Mouse (Mus musculus): Measurements from ENCODE around the gene Proca1. TPM values are rescaled to one million over a fixed set of nuclear protein-coding genes. Genes with fewer than 3 reads are reported as not detected.

The Proca1 gene
- polyA plus RNA-seq, 1 experiment = 0.14 TPM

- Histone ChIP-seq H3K36me3 (ENCODE audit: control insufficient read depth, insufficient read depth) (peaks cover 15% of the 10 kb centered on the region), H3K4me2 (ENCODE audit: low read depth) (peak within 1 kb of the TSS; percentile 99), H3K4me3 (peak within 1 kb of the TSS; percentile 100), H3ac (ENCODE audit: control insufficient read depth, insufficient read length) (peak within 1 kb of the TSS; percentile 96), H3K27me3 (ENCODE audit: control insufficient read depth, insufficient read depth, insufficient read length) (no peaks in the 10 kb centered on the region), H3K79me2 (ENCODE audit: control insufficient read depth, insufficient read depth) (peaks cover 48% of the 10 kb centered on the region)
- TF ChIP-seq USF1 (IDR thresholded peaks at IDR 0.05; ENCODE audit: low read depth) = no peak
- peak; percentile 96 for TF ChIP-seq POLR2A (IDR thresholded peaks at IDR 0.05; ENCODE audit: insufficient read length, low read depth)
- peak; percentile 83 for TF ChIP-seq POLR2AphosphoS2 (IDR thresholded peaks at IDR 0.05; ENCODE audit: insufficient read length, low read depth)
Measured at GRCm38 (mm10) chr11:78164924-78165760, 28.1 kb upstream of the Proca1 start, which contains the start of gene Traf4. Gene Traf4 (minus strand): TSS chr11:78165589.

- TF ChIP-seq MAX (IDR thresholded peaks at IDR 0.05; ENCODE audit: low read depth) (no peak), MYOG (IDR thresholded peaks at IDR 0.05; ENCODE audit: control insufficient read depth in 1 of 3, insufficient read depth in 1 of 3, insufficient read length in 2 of 3, low read depth in 2 of 3) (peak in 1 of 3 experiments; percentile 75), REST (IDR thresholded peaks at IDR 0.05; ENCODE audit: insufficient read depth, insufficient read length) (no peak), MYOD1 (IDR thresholded peaks at IDR 0.05; ENCODE audit: control insufficient read depth in 1 of 3, insufficient read length in 2 of 3, low read depth in 2 of 3) (peak in 1 of 3 experiments; percentile 51), POLR2A (IDR thresholded peaks at IDR 0.05; ENCODE audit: insufficient read length, low read depth) (no peak)
- H3K27me3 ChIP-seq (ENCODE audit: control insufficient read depth, insufficient read depth, insufficient read length) = no peaks in the 10 kb centered on the region
- peak overlapping the region; percentile 100 for H3K4me3 ChIP-seq
- H3K4me2 ChIP-seq (ENCODE audit: low read depth) = peak overlapping the region; percentile 99
- H3K36me3 ChIP-seq (ENCODE audit: control insufficient read depth, insufficient read depth) = peaks cover 10% of the 10 kb centered on the region
- H3K79me2 ChIP-seq (ENCODE audit: control insufficient read depth, insufficient read depth) = peaks cover 43% of the 10 kb centered on the region
- peak overlapping the region; percentile 96 for H3ac ChIP-seq (ENCODE audit: control insufficient read depth, insufficient read length)
Measured at GRCm38 (mm10) chr11:78165761-78166109, 27.5 kb upstream of the Proca1 start.

GRCm38 (mm10) chr11:78166161-78166560 lies 27.0 kb upstream of the Proca1 start:
- H3K27me3 ChIP-seq (ENCODE audit: control insufficient read depth, insufficient read depth, insufficient read length) = no peaks in the 10 kb centered on the region
- TF ChIP-seq TCF12 (IDR thresholded peaks at IDR 0.05; ENCODE audit: insufficient read depth, poor library complexity, severe bottlenecking) (no peak), TCF3 (IDR thresholded peaks at IDR 0.05; ENCODE audit: insufficient read length, low read depth) (no peak), MYOD1 (IDR thresholded peaks at IDR 0.05; ENCODE audit: control insufficient read depth in 1 of 3, insufficient read length in 2 of 3, low read depth in 2 of 3) (no peak), MAX (IDR thresholded peaks at IDR 0.05; ENCODE audit: low read depth) (no peak), SRF (IDR thresholded peaks at IDR 0.05; ENCODE audit: control insufficient read depth, insufficient read length, low read depth) (no peak), POLR2AphosphoS2 (IDR thresholded peaks at IDR 0.05; ENCODE audit: insufficient read length, low read depth) (no peak), USF1 (IDR thresholded peaks at IDR 0.05; ENCODE audit: low read depth) (no peak), POLR2A (IDR thresholded peaks at IDR 0.05; ENCODE audit: insufficient read length, low read depth) (no peak), MYOG (IDR thresholded peaks at IDR 0.05; ENCODE audit: control insufficient read depth in 1 of 3, insufficient read depth in 1 of 3, insufficient read length in 2 of 3, low read depth in 2 of 3) (no peak), REST (IDR thresholded peaks at IDR 0.05; ENCODE audit: insufficient read depth, insufficient read length) (no peak)
- H3K79me2 ChIP-seq (ENCODE audit: control insufficient read depth, insufficient read depth) = peaks cover 39% of the 10 kb centered on the region
- H3K4me3 ChIP-seq = peak overlapping the region; percentile 100
- peak overlapping the region; percentile 99 for H3K4me2 ChIP-seq (ENCODE audit: low read depth)
- H3K36me3 ChIP-seq (ENCODE audit: control insufficient read depth, insufficient read depth) = peaks cover 6% of the 10 kb centered on the region
- no peak overlapping the region for H3ac ChIP-seq (ENCODE audit: control insufficient read depth, insufficient read length)

- Histone ChIP-seq H3K4me3 (peak overlapping the region; percentile 100), H3ac (ENCODE audit: control insufficient read depth, insufficient read length) (no peak overlapping the region), H3K4me2 (ENCODE audit: low read depth) (peak overlapping the region; percentile 99), H3K36me3 (ENCODE audit: control insufficient read depth, insufficient read depth) (peaks cover 4% of the 10 kb centered on the region), H3K27me3 (ENCODE audit: control insufficient read depth, insufficient read depth, insufficient read length) (no peaks in the 10 kb centered on the region), H3K79me2 (ENCODE audit: control insufficient read depth, insufficient read depth) (peaks cover 34% of the 10 kb centered on the region)
- TF ChIP-seq TCF12 (IDR thresholded peaks at IDR 0.05; ENCODE audit: insufficient read depth, poor library complexity, severe bottlenecking) = no peak
- TF ChIP-seq POLR2AphosphoS2 (IDR thresholded peaks at IDR 0.05; ENCODE audit: insufficient read length, low read depth) = no peak
- no peak for TF ChIP-seq MAX (IDR thresholded peaks at IDR 0.05; ENCODE audit: low read depth)
- TF ChIP-seq E2F4 (IDR thresholded peaks at IDR 0.05; ENCODE audit: insufficient read depth) = no peak
- no peak for TF ChIP-seq POLR2A (IDR thresholded peaks at IDR 0.05; ENCODE audit: insufficient read length, low read depth)
- no peak for TF ChIP-seq MYOG (IDR thresholded peaks at IDR 0.05; ENCODE audit: control insufficient read depth in 1 of 3, insufficient read depth in 1 of 3, insufficient read length in 2 of 3, low read depth in 2 of 3)
- TF ChIP-seq SRF (IDR thresholded peaks at IDR 0.05; ENCODE audit: control insufficient read depth, insufficient read length, low read depth) = no peak
- TF ChIP-seq USF1 (IDR thresholded peaks at IDR 0.05; ENCODE audit: low read depth) = no peak
- TF ChIP-seq TCF3 (IDR thresholded peaks at IDR 0.05; ENCODE audit: insufficient read length, low read depth) = no peak
- TF ChIP-seq MYOD1 (IDR thresholded peaks at IDR 0.05; ENCODE audit: control insufficient read depth in 1 of 3, insufficient read length in 2 of 3, low read depth in 2 of 3) = no peak
- TF ChIP-seq CEBPB (IDR thresholded peaks at IDR 0.05; ENCODE audit: insufficient read depth, poor library complexity, severe bottlenecking) = no peak
- no peak for TF ChIP-seq REST (IDR thresholded peaks at IDR 0.05; ENCODE audit: insufficient read depth, insufficient read length)
Measured at GRCm38 (mm10) chr11:78166640-78167039, 26.6 kb upstream of the Proca1 start.

Data from myocyte (in vitro differentiated cells).